Mouse (Mus musculus): Measurements from ENCODE around the gene Gm12794.
"Not testable (repeated sequence)": the region's sequence is repeated elsewhere in the genome, so short reads cannot be mapped to it uniquely, and the experiment has no call there.

GRCm38 (mm10) chr4:101908821-101909220 is 31.4 kb upstream of the Gm12794 start, which contains the start of gene Gm12800:
- not testable (repeated sequence) for TF ChIP-seq MAFK (IDR thresholded peaks at IDR 0.05; ENCODE audit: borderline replicate concordance, low read depth, low read length); CTCF (IDR thresholded peaks at IDR 0.05 in 2 of 3, conservative IDR thresholded peaks at IDR 0.05 in 1 of 3; ENCODE audit: control insufficient read depth in 1 of 3, insufficient read depth in 1 of 3, low read depth in 2 of 3, low read length in 3 of 3, poor library complexity in 1 of 3, severe bottlenecking in 1 of 3)
